Mouse (Mus musculus) kidney, adult 18-20 months (tissue): ENCODE measurements at regions not wholly inside any gene's neighbourhood (a gene's known extent, or its start where the extent isn't known, plus 50 kb on each side); places are given as distances from the start of the nearest gene placed in this dataset.
A peak's percentile ranks its signal among the peaks of the same experiment; 100 is the strongest.

Experiments used
- DNase-seq: peaks from one replicate; pipeline ENCODE4 v3.0.0; 2021

- DNase-seq = peak; percentile 29
Observed at GRCm38 (mm10) chr11:45174811-45175798, 558.0 kb downstream of the Ebf1 start.

GRCm38 (mm10) chr11:45176971-45177370 is 559.9 kb downstream of the Ebf1 start:
- no peak for DNase-seq

DNA sequence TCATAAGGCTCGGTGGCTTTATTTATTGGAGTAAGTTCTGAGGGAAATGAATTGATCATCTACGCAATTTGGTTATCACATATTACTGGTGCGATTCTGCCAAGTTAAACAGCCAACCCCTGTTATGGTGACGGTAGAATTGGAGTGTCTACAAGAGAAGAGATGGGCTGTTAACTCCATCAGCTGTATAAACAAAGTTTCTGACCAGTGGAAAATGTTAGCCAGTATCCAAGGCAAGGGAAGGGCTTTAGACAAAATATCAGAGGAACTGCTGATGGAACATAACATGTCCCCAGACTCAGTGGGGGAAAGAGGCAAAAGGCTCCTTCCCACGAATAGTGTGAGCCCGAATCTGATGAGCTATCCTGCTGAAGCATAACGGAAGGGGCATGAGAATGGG is 560.9 kb downstream of the Ebf1 start:
- DNase-seq = no peak

- DNase-seq = no peak
Observed at GRCm38 (mm10) chr11:45179019-45179418, 561.9 kb downstream of the Ebf1 start.

DNA sequence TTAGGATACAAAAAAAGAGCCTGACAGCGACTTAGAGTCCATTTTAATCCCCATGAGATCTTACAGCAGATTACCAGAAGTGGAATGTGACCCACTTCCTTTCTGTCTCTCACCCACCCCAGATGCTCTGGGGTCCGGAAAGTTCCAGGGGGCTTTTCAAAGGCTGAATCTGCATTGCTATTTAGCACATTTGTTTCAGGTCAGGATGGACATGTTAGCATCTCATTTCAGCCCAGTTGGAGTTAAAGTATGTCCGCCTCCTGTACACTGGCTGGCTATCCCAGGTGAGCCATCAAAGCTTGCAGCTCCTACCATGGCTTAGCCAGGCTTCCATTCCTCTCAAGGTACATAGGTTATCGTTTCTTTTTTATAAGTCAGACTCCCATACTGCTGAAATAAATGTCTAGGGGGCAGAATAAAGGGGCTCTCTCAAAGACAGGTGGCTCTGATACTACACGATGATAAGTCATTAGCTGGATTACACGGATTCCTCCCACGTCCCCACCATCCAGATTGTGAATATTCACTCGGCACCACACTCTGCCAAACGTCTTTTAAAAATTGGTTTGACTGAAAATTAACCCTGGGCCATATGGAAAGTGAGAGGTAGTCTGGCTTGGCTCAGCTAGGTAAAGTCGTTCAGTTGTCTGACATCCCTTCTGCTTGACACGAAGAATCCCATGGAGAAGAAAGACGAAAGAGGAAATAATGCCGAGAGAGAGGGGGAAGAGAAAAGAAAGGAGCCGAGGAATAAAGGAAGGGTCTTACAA is 573.7 kb downstream of the Ebf1 start:
- no peak for DNase-seq

DNA sequence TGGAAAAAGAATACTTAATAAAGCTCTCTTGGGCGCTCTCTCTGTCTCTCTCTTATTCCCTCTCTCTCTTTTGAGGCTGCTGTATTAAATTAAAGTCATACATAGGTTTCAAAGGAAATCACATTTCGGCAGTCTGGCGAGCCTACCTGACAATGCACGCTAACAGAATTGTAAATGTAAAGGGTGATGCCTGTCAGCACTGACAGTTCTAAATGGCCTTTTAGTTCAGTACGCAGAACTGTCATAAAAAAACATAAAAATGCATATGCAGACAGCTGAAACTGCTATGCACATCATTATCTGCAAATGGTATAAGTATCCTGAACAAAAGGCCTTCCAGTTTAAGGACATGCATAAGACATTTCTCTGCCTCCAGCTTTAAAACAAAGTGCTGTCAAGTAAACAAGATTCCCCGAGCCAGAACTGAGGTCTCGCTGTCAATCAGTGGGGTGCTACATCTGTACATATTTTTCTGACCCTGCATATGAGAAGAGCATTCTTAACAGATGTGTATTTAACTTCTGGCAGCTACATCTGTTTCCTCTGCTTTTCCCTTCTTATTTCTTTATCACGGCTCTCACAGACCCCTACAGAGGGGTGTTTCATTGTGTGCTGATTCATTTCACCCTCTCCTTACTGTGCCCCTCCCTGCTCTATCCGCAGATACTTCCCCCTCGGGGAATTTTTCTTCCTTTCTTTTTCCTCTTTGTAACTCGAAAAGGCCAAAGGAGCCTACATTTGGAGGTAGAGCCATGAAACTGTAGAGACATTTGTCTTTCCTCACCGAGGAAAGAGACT is 574.5 kb downstream of the Ebf1 start:
- DNase-seq = no peak

- DNase-seq = no peak
Observed at GRCm38 (mm10) chr11:45193319-45193718, 576.2 kb downstream of the Ebf1 start.

GRCm38 (mm10) chr11:45199520-45199919 is 582.4 kb downstream of the Ebf1 start:
- DNase-seq = no peak

DNA sequence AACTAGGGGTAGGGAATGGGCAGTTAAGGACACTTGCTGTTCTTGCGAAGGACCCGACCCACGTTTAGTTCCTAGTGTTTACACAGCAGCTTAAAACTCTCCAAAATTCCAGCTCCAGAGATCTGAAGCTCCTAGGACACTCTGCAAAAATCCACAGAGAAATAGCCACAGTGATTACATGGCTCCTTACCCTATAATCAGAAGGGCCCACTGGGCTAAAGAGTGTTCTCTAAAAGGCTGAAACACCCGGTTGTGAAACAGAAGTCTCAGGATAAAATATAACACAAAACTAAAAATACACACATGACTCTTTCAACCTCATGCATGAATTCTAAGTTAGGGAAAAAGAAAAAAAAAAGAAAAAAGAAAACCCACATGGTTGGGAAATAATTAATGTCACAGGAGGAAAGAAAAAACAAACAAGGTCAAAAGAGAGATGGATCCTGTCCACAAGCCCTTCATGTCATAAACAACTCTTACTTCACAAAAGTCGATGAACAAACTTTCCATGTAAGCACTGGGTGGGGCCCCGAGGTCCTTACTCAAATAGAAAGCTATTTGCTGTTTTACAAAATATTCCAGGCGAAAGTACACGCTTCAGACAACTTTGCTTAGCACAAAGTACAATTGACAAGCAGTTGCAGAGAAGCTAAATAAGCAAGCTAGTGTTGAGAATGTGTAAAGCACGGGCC is 583.7 kb downstream of the Ebf1 start:
- DNase-seq = peak; percentile 5

DNA sequence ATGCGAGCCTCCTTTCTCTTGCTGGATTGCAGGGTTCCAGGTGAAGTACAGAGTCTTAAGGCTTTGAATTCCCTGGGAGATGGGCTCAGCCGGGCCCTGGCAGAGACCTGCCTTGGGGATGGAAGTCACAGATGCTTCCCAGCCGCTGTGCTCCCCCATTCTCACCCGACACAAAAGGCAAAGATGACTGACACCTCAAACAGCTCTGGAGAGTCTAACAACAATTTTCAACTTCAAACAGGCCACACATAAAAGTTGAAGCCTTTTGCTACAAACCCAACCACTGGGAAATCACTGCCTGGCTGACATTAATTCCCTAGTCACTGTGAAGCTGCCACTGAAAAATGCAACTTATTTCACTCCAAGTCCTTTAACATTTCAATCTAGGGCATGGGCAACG is 586.3 kb downstream of the Ebf1 start:
- no peak for DNase-seq

DNA sequence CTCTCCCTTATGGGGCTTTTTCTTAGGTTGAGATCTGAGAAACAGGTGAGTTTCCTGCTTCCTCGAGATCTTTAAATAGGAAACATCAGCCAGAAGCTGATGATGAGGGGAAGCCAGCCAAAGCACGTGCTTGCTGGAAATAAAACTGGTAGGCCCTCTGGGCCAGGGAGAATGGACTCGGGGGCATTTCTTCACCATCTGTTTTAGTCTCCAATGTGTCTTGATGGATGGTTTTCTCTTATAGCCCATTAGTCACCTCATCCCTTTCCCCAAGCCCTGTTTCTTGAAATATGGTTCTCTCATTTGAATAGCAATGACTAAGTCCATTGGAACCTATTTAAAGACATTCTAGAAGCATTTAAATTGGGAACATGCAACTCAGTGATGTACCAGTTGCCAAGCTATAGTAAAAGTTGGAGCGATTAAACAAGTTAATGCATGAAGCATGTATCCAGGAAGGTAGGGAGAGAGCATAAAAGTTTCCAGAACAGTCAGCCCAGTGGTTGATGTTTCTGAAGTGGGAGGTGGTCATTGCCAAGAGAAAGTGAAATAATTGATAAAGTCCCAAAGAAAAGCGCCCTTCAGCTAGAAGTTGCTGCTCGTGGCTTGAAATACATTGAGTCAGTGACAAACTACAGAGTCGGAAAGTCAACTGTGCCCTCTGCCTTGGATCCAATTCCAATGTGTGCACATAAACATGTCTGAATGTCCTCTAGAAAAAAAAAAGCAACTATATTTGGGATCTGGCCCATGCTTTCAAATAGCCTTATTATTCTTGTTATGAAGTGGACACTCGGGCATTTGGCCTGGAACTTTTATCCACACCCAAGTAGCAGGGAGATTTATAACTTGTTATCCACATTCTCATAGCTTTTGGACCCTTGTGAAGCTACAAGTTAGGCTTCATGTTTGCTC is 589.8 kb downstream of the Ebf1 start:
- no peak for DNase-seq

- DNase-seq = no peak
Observed at GRCm38 (mm10) chr11:45214096-45214495, 597.0 kb downstream of the Ebf1 start.

DNA sequence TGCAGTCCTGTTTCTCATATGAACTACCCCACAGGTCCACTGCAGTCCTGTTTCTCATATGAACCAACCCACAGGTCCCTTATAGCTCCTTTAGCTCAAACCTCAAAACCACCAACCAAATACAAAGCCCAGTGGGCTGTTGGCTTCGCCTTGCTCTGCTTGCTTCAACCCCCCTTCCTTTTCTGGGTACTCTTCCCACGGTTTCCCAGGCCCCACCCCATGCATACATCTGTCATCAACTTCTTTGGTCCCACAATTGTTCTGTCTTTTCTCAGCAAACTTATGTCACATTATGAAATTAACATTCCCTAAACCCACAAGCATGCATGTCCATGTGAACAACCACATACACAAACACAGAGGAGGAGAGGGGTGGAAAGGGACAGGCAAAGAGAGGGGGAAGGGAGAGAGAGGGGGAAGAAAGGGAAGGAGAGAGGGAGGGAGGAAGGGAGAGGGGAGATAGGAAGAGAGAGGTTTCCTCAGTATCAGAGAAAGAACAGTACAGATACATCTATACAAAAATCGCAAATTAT is 599.9 kb downstream of the Ebf1 start:
- DNase-seq = no peak

- no peak for DNase-seq
Observed at GRCm38 (mm10) chr11:45219239-45219638, 602.1 kb downstream of the Ebf1 start.

GRCm38 (mm10) chr11:45222021-45222420 is 604.9 kb downstream of the Ebf1 start:
- no peak for DNase-seq

DNA sequence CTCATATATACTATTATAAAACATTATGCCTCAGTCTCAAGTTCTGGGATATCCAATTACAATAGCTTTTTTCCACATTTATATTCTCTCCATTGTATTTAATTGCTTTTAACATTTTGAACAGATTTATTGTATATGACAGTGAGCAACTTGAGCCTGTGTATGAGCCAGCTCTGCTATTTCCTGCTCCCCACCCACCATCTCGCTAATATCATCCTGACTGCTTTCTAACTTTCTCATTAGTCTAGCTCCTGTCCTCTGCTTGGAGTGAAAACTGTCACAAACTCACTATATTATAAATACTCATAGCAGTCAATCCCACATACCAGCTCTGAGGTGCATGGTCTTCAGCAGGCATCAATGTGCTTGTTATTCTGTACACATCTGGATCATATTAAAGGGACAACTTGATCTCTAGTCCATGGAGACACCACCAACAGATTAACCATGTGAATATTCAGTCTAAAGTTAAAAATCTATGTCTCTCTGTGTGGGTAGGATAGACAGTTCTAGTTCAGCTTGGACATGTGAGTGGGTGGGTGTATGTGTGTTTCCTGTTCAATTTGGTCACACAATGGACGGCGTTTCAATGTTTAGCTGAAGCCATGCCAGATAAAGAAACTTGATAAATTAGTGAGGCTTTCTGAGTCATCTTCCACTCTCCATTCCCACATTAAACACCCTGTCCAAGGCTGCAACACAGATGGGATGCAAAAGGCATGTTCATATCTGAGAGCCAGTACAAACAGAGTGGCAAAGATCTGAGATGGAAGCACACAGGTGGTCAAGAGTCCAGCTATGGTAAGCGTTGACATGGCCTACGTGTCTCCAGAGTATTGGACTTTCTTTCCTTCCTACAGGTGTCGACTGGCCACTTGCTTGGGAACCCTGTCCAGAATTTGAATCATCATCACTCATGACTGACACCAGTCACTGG is 616.1 kb upstream of the Clint1 start:
- no peak for DNase-seq

DNA sequence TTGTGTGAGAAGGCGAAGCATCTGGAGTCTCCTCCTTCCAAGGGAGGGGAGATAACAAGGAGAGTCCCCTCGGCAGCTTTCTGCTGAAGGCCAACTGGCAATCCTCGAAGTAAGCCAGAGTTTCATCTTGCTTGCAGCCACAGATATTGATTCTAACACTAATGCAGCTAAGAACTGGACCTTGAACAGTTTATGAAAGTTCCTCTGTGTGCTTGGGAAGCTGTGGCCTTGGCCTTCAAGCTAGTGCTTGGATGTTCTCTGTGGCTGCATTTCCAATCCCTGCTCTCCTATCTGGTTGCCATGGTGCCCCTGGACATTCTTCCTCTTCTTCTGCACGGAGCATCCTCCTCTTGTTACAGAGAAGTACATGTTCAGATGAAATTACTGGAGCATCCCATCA is 614.8 kb upstream of the Clint1 start:
- no peak for DNase-seq

GRCm38 (mm10) chr11:45239044-45239443 is 612.8 kb upstream of the Clint1 start:
- DNase-seq = no peak

GRCm38 (mm10) chr11:45240419-45240818 is 611.4 kb upstream of the Clint1 start:
- DNase-seq = no peak

DNA sequence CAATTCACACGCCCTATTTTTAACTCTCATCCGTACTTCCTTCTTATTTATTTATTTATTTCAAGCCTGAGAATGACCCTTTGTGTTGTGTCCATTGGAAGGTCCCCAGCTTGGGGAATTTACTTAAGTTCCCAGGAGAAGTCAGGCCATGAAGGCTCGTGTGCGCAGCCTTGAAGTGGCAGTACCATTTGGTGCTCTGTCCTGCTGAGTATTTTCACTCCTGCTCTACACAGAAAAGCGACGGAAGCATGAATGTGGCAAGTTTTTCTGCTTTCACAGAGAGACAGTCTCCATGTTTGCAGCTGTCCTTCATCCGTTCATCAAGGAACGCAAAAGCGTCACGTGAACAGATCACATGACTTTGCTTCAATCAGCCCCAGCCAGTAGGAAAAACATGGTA is 610.2 kb upstream of the Clint1 start:
- DNase-seq = no peak
